Comparison of ENCODE assay signal across 10 mouse cellular contexts in genomic region chr7:55995013-55995412, GRCm38 (mm10). TPM values are rescaled to one million over a fixed set of nuclear protein-coding genes. Genes with fewer than 3 reads are reported as not detected.
DNase-seq lines count a peak whose midpoint lies in the region; ATAC-seq lines count a peak whose summit lies in the region.
"Had no signal": no experiment of that assay in that cellular context is flagged by ENCODE, and none has a peak within 500 bp of the region (broad histone marks: within the 10 kb centered on the region; RNA-seq: fewer than 3 reads in every experiment).

No protein-coding gene starts in this region.

- no peaks in the 10 kb centered on the region for H3K27me3 ChIP-seq in forebrain, embryonic 11.5 days (ENCODE audit: control insufficient read depth, insufficient read depth, low read length)
- no peaks in the 10 kb centered on the region for H3K27me3 ChIP-seq in forebrain, embryonic 10.5 days (ENCODE audit: poor library complexity, severe bottlenecking)
- H3K27me3 ChIP-seq in neural tube, embryonic 15.5 days (replicated peaks) = no peaks in the 10 kb centered on the region
- H3K27me3 ChIP-seq: liver, embryonic 15.5 days had no signal

- no peaks in the 10 kb centered on the region; the same call in 1 of the 2 replicates for H3K36me3 ChIP-seq in forebrain, embryonic 11.5 days (ENCODE audit: control insufficient read depth, insufficient read depth, low read length)
- no peaks in the 10 kb centered on the region for H3K36me3 ChIP-seq in forebrain, embryonic 10.5 days (replicated peaks)
- H3K36me3 ChIP-seq in neural tube, embryonic 15.5 days = no peaks in the 10 kb centered on the region; the same call in 1 of the 2 replicates

- no peaks in the 10 kb centered on the region for H3K4me1 ChIP-seq in forebrain, embryonic 11.5 days (replicated peaks; ENCODE audit: control insufficient read depth, insufficient read depth, low read length)
- H3K4me1 ChIP-seq in forebrain, embryonic 10.5 days = peaks cover 16% of the 10 kb centered on the region
- peaks cover 9% of the 10 kb centered on the region; the same call in 1 of the 2 replicates for H3K4me1 ChIP-seq in neural tube, embryonic 15.5 days

- ATAC-seq in forebrain, embryonic 11.5 days (replicated peaks; ENCODE audit: low FRiP score) = peak; percentile 53; the same call in 1 of the 2 replicates
- ATAC-seq in neural tube, embryonic 15.5 days (ENCODE audit: low FRiP score) = peak; percentile 64; the same call in 1 of the 2 replicates

- DNase-seq in forebrain, embryonic 11.5 days (ENCODE audit: low spot score) = no peak
- DNase-seq in forebrain, embryonic 10.5 days (ENCODE audit: extremely low spot score, low spot score) = no peak
- DNase-seq in right cerebral cortex, adult 2 months (ENCODE audit: low spot score in 2 of 2) = peak; percentile 33 to 43
- DNase-seq in right cerebral cortex, postnatal 14 days = no peak
- DNase-seq in layer of hippocampus, adult 9-11 months = peak; percentile 70
- no peak for DNase-seq in heart, postnatal 36 days
- no peak for DNase-seq in gastrocnemius, postnatal 10 days
- DNase-seq: heart, postnatal 14 days had no signal

- 41% methylated on average over 4 of the region's 4 CpGs for WGBS in forebrain, embryonic 11.5 days
- 57% methylated on average over 4 of the region's 4 CpGs for WGBS in forebrain, embryonic 10.5 days
- WGBS in neural tube, embryonic 15.5 days = 30% methylated on average over 4 of the region's 4 CpGs

- no peaks in the 10 kb centered on the region for H3K9me3 ChIP-seq in forebrain, embryonic 11.5 days (ENCODE audit: control insufficient read depth, low read length)
- H3K9me3 ChIP-seq in forebrain, embryonic 10.5 days = no peaks in the 10 kb centered on the region
- H3K9me3 ChIP-seq in neural tube, embryonic 15.5 days (replicated peaks) = no peaks in the 10 kb centered on the region
- H3K9me3 ChIP-seq: liver, embryonic 15.5 days had no signal

- H3K9ac ChIP-seq in forebrain, embryonic 11.5 days (ENCODE audit: low read length) = no peak overlapping the region
- no peak overlapping the region for H3K9ac ChIP-seq in neural tube, embryonic 15.5 days (replicated peaks)
- H3K9ac ChIP-seq: liver, embryonic 15.5 days had no signal

- intact Hi-C loops in heart, postnatal 36 days (cut with DNase I) = no loop called here

- H3K4me2 ChIP-seq in forebrain, embryonic 11.5 days (ENCODE audit: low read depth, low read length, severe bottlenecking) = no peak overlapping the region
- H3K4me2 ChIP-seq in neural tube, embryonic 15.5 days = no peak overlapping the region
- H3K4me2 ChIP-seq: liver, embryonic 15.5 days had no signal

- no peak overlapping the region for H3K27ac ChIP-seq in forebrain, embryonic 11.5 days (ENCODE audit: low read depth, low read length)
- H3K27ac ChIP-seq in forebrain, embryonic 10.5 days = no peak overlapping the region
- H3K27ac ChIP-seq in neural tube, embryonic 15.5 days (replicated peaks) = no peak overlapping the region

- H3K4me3 ChIP-seq in forebrain, embryonic 11.5 days (ENCODE audit: low read depth, low read length) = no peak overlapping the region
- no peak overlapping the region for H3K4me3 ChIP-seq in forebrain, embryonic 10.5 days
- H3K4me3 ChIP-seq in neural tube, embryonic 15.5 days (replicated peaks) = no peak overlapping the region
- H3K4me3 ChIP-seq: liver, embryonic 15.5 days had no signal

RNA-seq across cellular contexts. Expression of gene Nipa1, which starts 24.7 kb away (rescaled TPM):
- 7.3 and 9.6 TPM in 2 replicates for polyA plus RNA-seq in forebrain, embryonic 11.5 days (2014; fragmentation: Nextera tagmentation; extraction: Ambion mirVana)
- polyA plus RNA-seq in forebrain, embryonic 10.5 days (2016; fragmentation: Nextera tagmentation; extraction: Ambion mirVana) = 6.4 and 6.5 TPM in 2 replicates
- polyA plus RNA-seq in neural tube, embryonic 15.5 days (2015; fragmentation: Nextera tagmentation; extraction: Ambion mirVana) = 25.5 and 31.8 TPM in 2 replicates
- total RNA-seq in heart, postnatal 36 days (2021) = 1 to 10 TPM; 5.8 to 5.9 TPM
- total RNA-seq in gastrocnemius, postnatal 10 days (2021) = 1 to 10 TPM; 3.4 to 3.8 TPM

RNA-seq across cellular contexts. Expression of gene Nipa2, which starts 32.7 kb away (rescaled TPM):
- 49.9 and 51.5 TPM in 2 replicates for polyA plus RNA-seq in forebrain, embryonic 11.5 days (2014; fragmentation: Nextera tagmentation; extraction: Ambion mirVana)
- 39.5 and 42.9 TPM in 2 replicates for polyA plus RNA-seq in forebrain, embryonic 10.5 days (2016; fragmentation: Nextera tagmentation; extraction: Ambion mirVana)
- 34.5 and 34.9 TPM in 2 replicates for polyA plus RNA-seq in neural tube, embryonic 15.5 days (2015; fragmentation: Nextera tagmentation; extraction: Ambion mirVana)
- 10 to 100 TPM; 41.2 to 48.9 TPM for total RNA-seq in heart, postnatal 36 days (2021)
- total RNA-seq in gastrocnemius, postnatal 10 days (2021) = 10 to 100 TPM; 34.6 to 35.8 TPM

RNA-seq across cellular contexts. Expression of gene Herc2, which starts 55.0 kb away (rescaled TPM):
- 27.1 and 30.1 TPM in 2 replicates for polyA plus RNA-seq in forebrain, embryonic 11.5 days (2014; fragmentation: Nextera tagmentation; extraction: Ambion mirVana)
- polyA plus RNA-seq in forebrain, embryonic 10.5 days (2016; fragmentation: Nextera tagmentation; extraction: Ambion mirVana) = 19.0 and 19.8 TPM in 2 replicates
- 44.8 and 46.7 TPM in 2 replicates for polyA plus RNA-seq in neural tube, embryonic 15.5 days (2015; fragmentation: Nextera tagmentation; extraction: Ambion mirVana)
- 10 to 100 TPM; 43.4 to 45.9 TPM for total RNA-seq in heart, postnatal 36 days (2021)
- total RNA-seq in gastrocnemius, postnatal 10 days (2021) = 10 to 100 TPM; 30.3 to 35.7 TPM

Comparison
In these comparisons a context has a peak if more than half of its experiments do, and no peak if none do; other contexts are left out.
1. DNase-seq: peak in right cerebral cortex, adult 2 months (2 of 2) and layer of hippocampus, adult 9-11 months (single experiment); none in forebrain, embryonic 11.5 days (single experiment), forebrain, embryonic 10.5 days (single experiment), right cerebral cortex, postnatal 14 days (single experiment), heart, postnatal 36 days (0 of 2) and gastrocnemius, postnatal 10 days (single experiment).